Mouse (Mus musculus): ENCODE measurements around the gene Dmbx1.

- TF ChIP-seq CTCF (IDR thresholded peaks at IDR 0.05; ENCODE audit: insufficient read depth, low read length): no peak
- TF ChIP-seq POLR2A (IDR thresholded peaks at IDR 0.05; ENCODE audit: borderline replicate concordance, extremely low read depth, low read depth, low read length): no peak
These were observed 61.5 kb downstream of the Dmbx1 start for GRCm38 (mm10) chr4:115878216-115878678.

All from lung, adult 2 months (tissue).